Mouse (Mus musculus) fibroblast of lung, adult 2 months (primary cell): Measurements from ENCODE around the gene Arid1b.

Experiments
- DNase-seq: peaks from one replicate; pipeline ENCODE4 v3.0.0-alpha.2; 2011; ENCODE audit warnings: low read depth

Gene Arid1b

GRCm38 (mm10) chr17:4993840-4994503 is at the start of gene Arid1b:
Arid1b (plus strand) TSS chr17:4994332.
- DNase-seq, result no peak

GRCm38 (mm10) chr17:4945311-4945751 is 48.8 kb upstream of the Arid1b start:
- DNase-seq, result no peak

GRCm38 (mm10) chr17:4945871-4946331 is 48.2 kb upstream of the Arid1b start:
- no peak for DNase-seq

DNA sequence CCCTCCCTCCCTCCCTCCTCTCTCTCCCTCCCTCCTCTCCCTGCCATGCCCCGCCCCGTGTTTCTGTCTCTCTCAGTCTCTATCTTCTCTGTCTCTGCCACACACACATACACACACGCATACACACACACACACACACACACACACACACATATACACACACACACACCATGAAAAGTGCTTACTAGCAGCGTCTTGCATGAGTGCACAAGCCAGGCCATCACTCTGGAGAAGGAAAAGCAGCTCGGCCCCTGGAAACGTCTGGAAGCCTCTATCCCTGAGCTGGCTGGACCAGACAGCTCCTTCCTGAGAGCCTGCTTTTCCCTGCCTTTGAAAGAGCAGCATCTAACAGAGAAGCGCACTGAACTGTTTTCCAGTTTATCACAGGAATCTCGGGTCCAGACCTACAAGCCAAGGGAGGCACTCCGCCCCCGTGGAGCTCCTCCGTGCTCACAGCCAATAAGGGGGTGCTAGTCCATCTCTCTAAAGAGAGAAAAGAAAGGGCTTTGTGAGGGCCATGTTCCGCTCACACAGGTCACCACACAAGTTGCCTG is 47.6 kb upstream of the Arid1b start:
- DNase-seq, result no peak

DNA sequence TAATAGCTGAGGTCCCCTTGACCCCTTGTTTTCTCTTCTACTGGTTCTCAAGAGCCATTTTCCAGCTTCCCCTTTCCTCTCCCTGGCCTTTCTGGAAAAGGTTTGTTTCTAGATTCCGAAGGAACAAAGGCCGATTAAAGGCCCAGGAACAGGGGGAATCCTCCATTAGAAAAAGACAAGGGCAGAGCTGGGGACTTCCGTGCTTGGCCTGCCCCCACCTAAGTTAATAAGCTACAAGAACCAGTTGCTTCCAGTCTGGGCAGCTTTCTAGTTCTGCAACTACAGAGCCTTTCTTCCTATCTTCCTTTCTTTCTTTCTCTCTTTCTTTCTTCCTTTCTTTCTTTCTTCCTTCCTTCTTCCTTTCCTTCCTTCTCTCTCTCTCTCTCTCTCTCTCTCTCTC is 47.1 kb upstream of the Arid1b start:
- DNase-seq, result no peak

DNA sequence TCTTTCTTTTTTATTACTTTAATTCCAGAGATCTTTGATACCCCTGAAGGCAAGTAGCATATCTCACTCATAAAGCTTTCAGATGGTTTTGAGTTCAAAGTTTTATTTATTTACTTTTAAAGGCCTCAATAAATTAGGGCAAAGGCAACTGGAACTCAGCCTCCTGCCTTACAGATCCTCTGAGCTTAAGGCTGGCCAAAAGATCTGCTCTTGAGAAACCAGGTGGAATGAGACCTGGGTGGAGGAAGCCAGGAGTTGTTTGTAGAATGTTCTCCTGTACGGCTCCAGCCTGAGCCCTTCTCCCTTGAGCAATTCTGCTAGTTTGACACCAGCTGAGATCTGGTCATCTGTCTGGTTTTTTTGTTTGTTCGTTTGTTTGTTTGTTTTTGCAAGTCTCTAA is 46.7 kb upstream of the Arid1b start:
- no peak for DNase-seq

DNA sequence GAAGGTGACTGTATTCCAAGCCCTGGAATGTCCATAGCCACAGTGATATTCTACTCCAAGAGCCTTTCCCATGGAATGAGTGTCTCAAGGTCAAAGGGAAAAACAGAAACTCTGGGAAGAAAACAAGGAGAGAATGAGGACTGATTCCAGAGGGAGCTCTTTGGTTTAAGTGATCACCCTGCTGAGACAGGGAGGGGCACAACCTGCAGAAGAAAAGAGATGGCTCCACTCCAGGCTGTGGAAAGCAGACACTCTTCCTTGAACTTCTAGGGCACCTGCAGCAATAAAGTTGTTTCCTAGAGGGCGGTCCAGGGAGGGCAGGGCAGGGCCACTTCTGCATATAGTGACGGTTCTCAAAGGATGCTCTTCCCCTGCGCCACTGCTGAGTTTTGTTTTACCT is 45.6 kb upstream of the Arid1b start:
- DNase-seq, result no peak

GRCm38 (mm10) chr17:4954431-4954830 is 39.7 kb upstream of the Arid1b start:
- no peak for DNase-seq

DNA sequence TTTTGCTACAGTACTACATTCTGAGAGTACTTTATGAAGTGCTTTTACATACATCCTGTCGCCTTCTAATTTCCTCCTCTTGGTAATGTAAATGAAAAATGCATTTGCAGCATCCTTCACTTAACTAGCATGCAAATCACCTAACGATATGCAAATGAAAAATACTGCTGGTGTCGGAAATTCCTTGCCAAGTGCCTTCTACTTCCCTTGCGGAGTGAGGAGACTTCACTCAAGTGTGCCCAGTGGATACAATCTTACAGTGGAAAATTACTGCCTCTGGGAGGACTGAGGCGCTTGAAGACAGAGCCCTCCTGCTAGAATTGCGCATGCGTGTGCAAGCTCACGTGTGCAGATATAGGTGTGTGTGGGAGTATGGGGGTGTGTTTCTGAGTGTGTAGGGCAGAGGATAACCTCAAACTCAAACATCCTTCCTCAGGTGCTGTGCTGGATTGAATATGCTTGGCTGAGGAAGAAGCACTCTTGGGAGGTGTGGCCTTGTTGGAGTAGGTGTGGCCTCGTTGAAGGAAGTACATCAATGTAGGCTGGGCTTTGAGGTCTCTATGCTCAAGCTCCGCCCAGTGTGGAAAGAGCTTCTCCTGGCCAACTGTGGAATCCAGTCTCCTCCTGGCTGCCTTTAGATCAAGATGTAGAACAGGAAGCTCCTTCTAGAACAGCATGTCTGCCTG is 29.8 kb upstream of the Arid1b start:
- no peak for DNase-seq

DNA sequence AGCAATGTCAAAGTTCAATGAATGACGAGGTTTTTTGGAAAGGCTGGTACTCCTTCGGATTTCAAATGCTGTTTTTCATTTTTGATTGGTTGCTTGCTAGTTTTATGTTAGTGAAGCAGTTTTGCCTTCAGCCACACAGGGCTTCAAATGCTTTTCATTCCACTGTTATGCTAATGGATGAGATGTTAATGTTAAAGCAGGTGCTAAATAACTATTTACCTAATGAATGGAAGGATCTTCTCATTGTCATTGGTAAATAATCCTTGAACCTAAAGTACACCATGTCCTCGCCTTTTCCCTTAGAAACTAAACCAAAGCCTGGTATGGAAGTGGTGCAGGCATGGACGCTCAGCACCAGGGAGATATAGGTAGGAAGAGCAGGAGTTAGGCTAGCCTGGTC is 26.9 kb upstream of the Arid1b start:
- no peak for DNase-seq

DNA sequence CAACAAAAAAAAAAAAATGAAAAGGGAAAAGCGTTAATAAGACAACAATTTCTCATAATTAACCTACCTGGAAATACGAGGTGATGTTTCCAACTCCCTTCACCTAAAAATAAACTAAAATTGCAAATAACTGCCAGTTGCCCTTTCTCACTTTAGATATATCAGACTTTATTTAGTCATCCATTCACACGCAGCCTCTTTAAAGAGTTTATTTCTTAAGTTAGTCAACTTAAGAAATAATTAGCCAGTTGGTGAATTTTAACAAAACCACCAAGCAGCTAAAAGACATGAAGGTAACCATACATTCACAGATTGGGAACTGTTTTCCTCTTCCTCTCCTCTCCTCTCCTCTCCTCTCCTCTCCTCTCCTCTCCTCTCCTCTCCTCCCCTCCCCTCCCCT is 26.1 kb upstream of the Arid1b start:
- no peak for DNase-seq

DNA sequence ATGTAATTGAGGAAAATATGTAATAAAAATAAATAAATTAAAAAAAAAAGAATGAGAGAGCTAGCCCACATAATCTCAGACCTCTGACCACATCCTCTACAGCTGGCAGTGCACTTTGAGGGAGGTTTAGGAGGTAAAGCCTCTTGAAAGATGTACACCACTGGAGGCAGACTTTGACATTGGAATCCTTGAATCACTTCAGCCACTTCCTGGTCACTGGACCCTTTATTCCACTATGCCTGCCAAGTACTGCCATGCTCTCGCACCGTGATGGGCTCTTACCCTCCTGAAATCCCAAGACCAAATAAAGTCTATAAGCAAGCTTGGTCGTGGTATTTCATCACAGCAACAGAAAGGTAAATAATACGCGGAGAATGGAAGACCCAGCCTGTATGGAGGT is 25.3 kb upstream of the Arid1b start:
- DNase-seq, result no peak

DNA sequence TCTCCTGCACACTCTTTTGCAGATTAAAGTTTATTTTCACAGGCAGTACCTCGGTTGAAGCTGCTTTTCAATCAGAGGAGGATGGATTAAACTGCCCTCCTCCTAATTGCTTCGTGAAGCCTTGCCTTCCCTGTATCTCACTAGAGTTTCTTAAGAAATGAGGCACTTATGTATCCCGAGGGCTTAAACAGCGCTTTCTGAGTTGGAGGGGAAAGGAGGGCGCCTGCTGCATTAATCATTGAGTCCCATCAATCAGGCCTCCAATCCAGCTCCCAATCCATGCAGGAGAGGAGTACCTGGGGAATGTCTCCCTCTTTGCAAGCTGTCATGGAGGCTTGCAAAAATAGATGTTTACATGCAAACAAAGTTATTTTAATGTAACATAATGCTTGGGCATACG is 21.9 kb upstream of the Arid1b start:
- no peak for DNase-seq

- peak; percentile 76 for DNase-seq
Observed at GRCm38 (mm10) chr17:4974736-4975135, 19.4 kb upstream of the Arid1b start.

DNA sequence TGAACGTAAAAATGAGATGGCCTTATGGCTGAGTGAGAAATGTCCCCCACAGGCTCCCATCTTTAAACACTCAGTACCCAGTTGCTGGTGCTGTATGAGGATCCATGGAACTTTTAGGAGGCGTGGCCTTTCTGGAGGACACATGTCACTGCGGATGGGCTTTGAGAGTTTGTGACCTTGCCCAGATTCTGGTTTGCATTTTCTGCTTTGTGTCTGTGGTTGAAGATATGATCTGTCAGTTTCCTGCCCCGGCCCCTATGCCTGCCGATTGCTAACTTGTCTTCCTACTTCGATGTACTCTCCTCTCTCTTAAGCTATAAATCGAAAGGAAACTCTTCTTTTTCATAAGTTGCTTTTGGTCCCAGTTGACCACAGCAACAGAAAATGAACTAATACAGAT is 14.0 kb upstream of the Arid1b start:
- DNase-seq, result no peak

GRCm38 (mm10) chr17:4982819-4983218 is 11.3 kb upstream of the Arid1b start:
- DNase-seq, result no peak

DNA sequence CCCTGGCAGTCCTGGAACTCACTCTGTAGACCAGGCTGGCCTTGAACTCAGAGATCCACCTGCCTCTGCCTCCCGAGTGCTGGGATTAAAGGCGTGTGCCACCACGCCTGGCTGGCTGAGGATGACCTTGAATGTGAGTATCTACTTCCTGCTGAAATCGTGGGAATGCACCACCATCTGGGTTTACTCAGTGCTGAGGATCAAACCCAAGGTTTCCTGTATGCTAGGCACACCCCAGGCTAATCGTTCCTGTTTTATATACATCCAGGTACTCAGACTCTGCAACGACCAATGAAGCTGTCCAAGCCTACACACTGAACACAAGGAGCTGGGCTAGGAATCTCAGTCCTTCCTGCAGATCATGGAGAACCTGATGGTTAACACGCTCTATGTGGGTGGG is 9.4 kb upstream of the Arid1b start:
- DNase-seq, result no peak

- DNase-seq, result no peak
Observed at GRCm38 (mm10) chr17:4990911-4991560, 3.1 kb upstream of the Arid1b start.

GRCm38 (mm10) chr17:4991600-4991999 is 2.5 kb upstream of the Arid1b start:
- no peak for DNase-seq

DNA sequence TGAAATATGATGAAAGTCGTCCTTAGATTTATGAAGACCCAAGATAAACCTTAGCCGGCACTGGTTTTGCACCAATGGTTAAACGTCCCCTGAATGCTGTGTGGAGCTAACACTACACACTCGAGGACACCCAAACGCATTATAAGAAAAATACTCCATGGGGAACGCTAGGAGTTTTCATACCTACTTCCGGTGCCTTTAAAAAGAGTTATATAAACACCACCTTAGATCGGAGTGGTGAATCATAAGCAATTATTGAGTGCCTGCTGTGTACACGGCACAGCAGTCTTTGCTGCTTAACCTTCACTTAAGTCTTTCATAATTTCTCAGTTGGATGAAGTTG is 664 bp upstream of the Arid1b start:
- no peak for DNase-seq

- DNase-seq, result no peak
Observed at GRCm38 (mm10) chr17:4994504-4994812, 326 bp downstream of the Arid1b start.

- no peak for DNase-seq
Observed at GRCm38 (mm10) chr17:4994813-4995560, 855 bp downstream of the Arid1b start.
